ENCODE assay signal across 13 mouse cellular contexts in genomic region chr3:68610011-68610410, GRCm38 (mm10).
A peak's percentile ranks its signal among the peaks of the same experiment; 100 is the strongest.
DNase-seq lines count a peak whose midpoint lies in the region; ATAC-seq and TF ChIP-seq lines count a peak whose summit lies in the region.
"Had no signal": no experiment of that assay in that cellular context is flagged by ENCODE, and none has a peak within 500 bp of the region (broad histone marks: within the 10 kb centered on the region; RNA-seq: fewer than 3 reads in every experiment).

No protein-coding gene starts in this region.

- no peak overlapping the region for H3K4me2 ChIP-seq in kidney, postnatal 0 days (ENCODE audit: low read length)
- no peak overlapping the region for H3K4me2 ChIP-seq in neural tube, embryonic 15.5 days
- H3K4me2 ChIP-seq: hindbrain, embryonic 14.5 days; limb, embryonic 12.5 days; lung, embryonic 15.5 days had no signal

- peak; percentile 40 for DNase-seq in gastrocnemius, postnatal 25 days
- DNase-seq in gastrocnemius, postnatal 4 days (ENCODE audit: low spot score in 2 of 2): no peak
- DNase-seq in kidney, postnatal 0 days (ENCODE audit: low spot score): peak; percentile 41
- DNase-seq in kidney, postnatal 14 days: no peak
- peak; percentile 42 for DNase-seq in Muller cell, postnatal 12 days (ENCODE audit: inconsistent ontology term)
- DNase-seq in heart, postnatal 4 days: peak; percentile 26
- DNase-seq: cerebellum, adult 11 months; layer of hippocampus, adult 9-11 months had no signal

- WGBS in kidney, postnatal 0 days: 40% methylated on average over 6 of the region's 6 CpGs
- 44% methylated on average over 6 of the region's 6 CpGs for WGBS in neural tube, embryonic 15.5 days

- no peak for TF ChIP-seq CTCF in kidney, postnatal 0 days (IDR thresholded peaks at IDR 0.05; ENCODE audit: low read depth)

- peaks cover 9% of the 10 kb centered on the region; the same call in 1 of the 2 replicates for H3K4me1 ChIP-seq in kidney, postnatal 0 days (replicated peaks; ENCODE audit: insufficient read depth, low read length)
- H3K4me1 ChIP-seq in neural tube, embryonic 15.5 days: peaks cover 21% of the 10 kb centered on the region

- H3K9me3 ChIP-seq in kidney, postnatal 0 days (replicated peaks; ENCODE audit: low read length): no peaks in the 10 kb centered on the region
- no peaks in the 10 kb centered on the region for H3K9me3 ChIP-seq in neural tube, embryonic 15.5 days (replicated peaks)
- H3K9me3 ChIP-seq: limb, embryonic 12.5 days; lung, embryonic 15.5 days; midbrain, embryonic 10.5 days had no signal

- H3K27me3 ChIP-seq in kidney, postnatal 0 days (ENCODE audit: insufficient read depth, low read length): no peaks in the 10 kb centered on the region
- H3K27me3 ChIP-seq in neural tube, embryonic 15.5 days (replicated peaks): no peaks in the 10 kb centered on the region
- H3K27me3 ChIP-seq: limb, embryonic 12.5 days; lung, embryonic 15.5 days had no signal

- H3K27ac ChIP-seq in kidney, postnatal 0 days: no peak overlapping the region
- no peak overlapping the region for H3K27ac ChIP-seq in neural tube, embryonic 15.5 days (replicated peaks)
- H3K27ac ChIP-seq: hindbrain, embryonic 14.5 days; limb, embryonic 12.5 days; lung, embryonic 15.5 days; midbrain, embryonic 10.5 days had no signal

- no peak overlapping the region for H3K4me3 ChIP-seq in kidney, postnatal 0 days (replicated peaks; ENCODE audit: low read depth, low read length)
- H3K4me3 ChIP-seq in neural tube, embryonic 15.5 days (replicated peaks): no peak overlapping the region
- H3K4me3 ChIP-seq: limb, embryonic 12.5 days; lung, embryonic 15.5 days; midbrain, embryonic 10.5 days had no signal

- ATAC-seq in kidney, postnatal 0 days (replicated peaks; ENCODE audit: low FRiP score, low read depth): no peak
- no peak for ATAC-seq in neural tube, embryonic 15.5 days (ENCODE audit: low FRiP score)

- no peak overlapping the region for H3K9ac ChIP-seq in kidney, postnatal 0 days (ENCODE audit: low read depth, low read length)
- H3K9ac ChIP-seq in neural tube, embryonic 15.5 days (replicated peaks): no peak overlapping the region
- H3K9ac ChIP-seq: hindbrain, embryonic 14.5 days; limb, embryonic 12.5 days; lung, embryonic 15.5 days had no signal

- H3K36me3 ChIP-seq in kidney, postnatal 0 days (ENCODE audit: insufficient read depth, low read length): no peaks in the 10 kb centered on the region
- H3K36me3 ChIP-seq in neural tube, embryonic 15.5 days: 0 out of 2 replicates have a peak, but pooled peaks cover 3% of the 10 kb centered on the region
- H3K36me3 ChIP-seq: limb, embryonic 12.5 days; lung, embryonic 15.5 days had no signal

Comparison
In these comparisons a context has a peak if more than half of its experiments do, and no peak if none do; other contexts are left out.
1. DNase-seq: peak in gastrocnemius, postnatal 25 days (single experiment), kidney, postnatal 0 days (single experiment), Muller cell, postnatal 12 days (single experiment) and heart, postnatal 4 days (single experiment); none in gastrocnemius, postnatal 4 days (0 of 2) and kidney, postnatal 14 days (single experiment).